ENCODE assay signal across 15 mouse cellular contexts in genomic region chr13:55107694-55108093, GRCm38 (mm10). TPM values are rescaled to one million over a fixed set of nuclear protein-coding genes. Genes with fewer than 3 reads are reported as not detected.
DNase-seq lines count a peak whose midpoint lies in the region; ATAC-seq and TF ChIP-seq lines count a peak whose summit lies in the region.
"Had no signal": no experiment of that assay in that cellular context is flagged by ENCODE, and none has a peak within 500 bp of the region (broad histone marks: within the 10 kb centered on the region; RNA-seq: fewer than 3 reads in every experiment).

No protein-coding gene starts in this region.

- 88% methylated on average over 8 of the region's 8 CpGs for WGBS in forebrain, embryonic 14.5 days
- 93% methylated on average over 8 of the region's 8 CpGs for WGBS in midbrain, embryonic 15.5 days
- 93% methylated on average over 8 of the region's 8 CpGs for WGBS in midbrain, postnatal 0 days

- no peak overlapping the region for H3K27ac ChIP-seq in forebrain, embryonic 14.5 days (ENCODE audit: low read depth, low read length)
- H3K27ac ChIP-seq in midbrain, embryonic 15.5 days, result no peak overlapping the region
- no peak overlapping the region for H3K27ac ChIP-seq in midbrain, postnatal 0 days (ENCODE audit: low read depth, low read length)
- H3K27ac ChIP-seq: kidney, postnatal 0 days; neural tube, embryonic 12.5 days; stomach, embryonic 15.5 days had no signal

- H3K4me1 ChIP-seq in forebrain, embryonic 14.5 days (ENCODE audit: control insufficient read depth, insufficient read depth, low read length), result peaks cover 7% of the 10 kb centered on the region
- peaks cover 15% of the 10 kb centered on the region for H3K4me1 ChIP-seq in midbrain, embryonic 15.5 days
- H3K4me1 ChIP-seq in midbrain, postnatal 0 days (ENCODE audit: insufficient read depth, low read length), result no peaks in the 10 kb centered on the region

- DNase-seq in kidney, adult 11 months, result peak; percentile 25
- DNase-seq in kidney, postnatal 10 days, result no peak
- peak; percentile 21 for DNase-seq in MN1 (ENCODE audit: low spot score)
- DNase-seq in gastrocnemius, postnatal 25 days, result peak; percentile 11
- DNase-seq in heart, postnatal 4 days, result peak; percentile 60
- no peak for DNase-seq in forebrain, embryonic 14.5 days (ENCODE audit: low spot score)
- DNase-seq in midbrain, postnatal 0 days (ENCODE audit: low spot score), result no peak

- peaks cover 10% of the 10 kb centered on the region; the same call in 1 of the 2 replicates for H3K36me3 ChIP-seq in forebrain, embryonic 14.5 days (ENCODE audit: control insufficient read depth, insufficient read depth, low read length)
- peaks cover 5% of the 10 kb centered on the region; the same call in 1 of the 2 replicates for H3K36me3 ChIP-seq in midbrain, embryonic 15.5 days (replicated peaks)
- H3K36me3 ChIP-seq in midbrain, postnatal 0 days (ENCODE audit: insufficient read depth, low read length), result no peaks in the 10 kb centered on the region

- no peak overlapping the region for H3K4me3 ChIP-seq in forebrain, embryonic 14.5 days (ENCODE audit: low read depth, low read length)
- no peak overlapping the region for H3K4me3 ChIP-seq in midbrain, embryonic 15.5 days
- no peak overlapping the region for H3K4me3 ChIP-seq in midbrain, postnatal 0 days (ENCODE audit: low read depth, low read length)
- H3K4me3 ChIP-seq: neural tube, embryonic 12.5 days; stomach, embryonic 15.5 days had no signal

- H3K27me3 ChIP-seq in forebrain, embryonic 14.5 days (replicated peaks; ENCODE audit: control insufficient read depth, insufficient read depth, low read length), result no peaks in the 10 kb centered on the region
- no peaks in the 10 kb centered on the region for H3K27me3 ChIP-seq in midbrain, embryonic 15.5 days (replicated peaks)
- H3K27me3 ChIP-seq in midbrain, postnatal 0 days (ENCODE audit: insufficient read depth, low read length), result no peaks in the 10 kb centered on the region
- H3K27me3 ChIP-seq: CH12.LX; neural tube, embryonic 12.5 days; stomach, embryonic 15.5 days had no signal

- no peak overlapping the region for H3K4me2 ChIP-seq in forebrain, embryonic 14.5 days (ENCODE audit: low read length)
- no peak overlapping the region for H3K4me2 ChIP-seq in midbrain, embryonic 15.5 days
- H3K4me2 ChIP-seq in midbrain, postnatal 0 days (ENCODE audit: low read depth, low read length, poor library complexity, severe bottlenecking), result no peak overlapping the region
- H3K4me2 ChIP-seq: neural tube, embryonic 12.5 days; stomach, embryonic 15.5 days had no signal

- no peak overlapping the region for H3K9ac ChIP-seq in forebrain, embryonic 14.5 days (ENCODE audit: low read length)
- H3K9ac ChIP-seq in midbrain, embryonic 15.5 days, result no peak overlapping the region
- no peak overlapping the region for H3K9ac ChIP-seq in midbrain, postnatal 0 days (replicated peaks; ENCODE audit: low read length, poor library complexity, severe bottlenecking)
- H3K9ac ChIP-seq: neural tube, embryonic 12.5 days; stomach, embryonic 15.5 days had no signal

- TF ChIP-seq CTCF in midbrain, postnatal 0 days (IDR thresholded peaks at IDR 0.05), result no peak

- ATAC-seq in forebrain, embryonic 14.5 days, result no peak
- no peak for ATAC-seq in midbrain, embryonic 15.5 days (replicated peaks)
- ATAC-seq in midbrain, postnatal 0 days (ENCODE audit: low FRiP score), result no peak

- H3K9me3 ChIP-seq in forebrain, embryonic 14.5 days (replicated peaks; ENCODE audit: control insufficient read depth, low read length), result no peaks in the 10 kb centered on the region
- H3K9me3 ChIP-seq in midbrain, embryonic 15.5 days, result no peaks in the 10 kb centered on the region
- no peaks in the 10 kb centered on the region for H3K9me3 ChIP-seq in midbrain, postnatal 0 days (ENCODE audit: low read length)
- H3K9me3 ChIP-seq: neural tube, embryonic 12.5 days; stomach, embryonic 15.5 days had no signal

RNA-seq across cellular contexts. Expression of gene Zfp346, which starts 2.6 kb away (rescaled TPM):
- 10 to 100 TPM in 1 of 2 experiments, 1 to 10 TPM in 1; 8.9 to 13.4 TPM for total RNA-seq in gastrocnemius, postnatal 25 days (2021)
- total RNA-seq in heart, postnatal 4 days (2021), result 10 to 100 TPM; 17.7 to 20.1 TPM
- 20.3 and 20.8 TPM in 2 replicates for polyA plus RNA-seq in forebrain, embryonic 14.5 days (2014; fragmentation: Nextera tagmentation; extraction: Ambion mirVana)
- polyA plus RNA-seq in midbrain, embryonic 15.5 days (2015; fragmentation: Nextera tagmentation; extraction: Ambion mirVana), result 28.9 and 32.6 TPM in 2 replicates
- 32.8 and 36.8 TPM in 2 replicates for total RNA-seq in midbrain, postnatal 0 days (2014; rRNA removed)
- polyA plus RNA-seq in midbrain, postnatal 0 days (2015; fragmentation: Nextera tagmentation; extraction: Ambion mirVana), result 24.2 and 24.8 TPM in 2 replicates

RNA-seq across cellular contexts. Expression of gene Uimc1, which starts 7.6 kb away (rescaled TPM):
- total RNA-seq in gastrocnemius, postnatal 25 days (2021), result 10 to 100 TPM; 12.4 to 12.6 TPM
- 10 to 100 TPM; 28.9 to 30.9 TPM for total RNA-seq in heart, postnatal 4 days (2021)
- 20.7 and 23.5 TPM in 2 replicates for polyA plus RNA-seq in forebrain, embryonic 14.5 days (2014; fragmentation: Nextera tagmentation; extraction: Ambion mirVana)
- 17.7 and 21.5 TPM in 2 replicates for polyA plus RNA-seq in midbrain, embryonic 15.5 days (2015; fragmentation: Nextera tagmentation; extraction: Ambion mirVana)
- 10.5 and 10.7 TPM in 2 replicates for total RNA-seq in midbrain, postnatal 0 days (2014; rRNA removed)
- 12.8 and 13.3 TPM in 2 replicates for polyA plus RNA-seq in midbrain, postnatal 0 days (2015; fragmentation: Nextera tagmentation; extraction: Ambion mirVana)

RNA-seq across cellular contexts. Expression of gene Gm17617, which starts 25.7 kb away (rescaled TPM):
- not detected for total RNA-seq in gastrocnemius, postnatal 25 days (2021)
- total RNA-seq in heart, postnatal 4 days (2021), result not detected
- polyA plus RNA-seq in forebrain, embryonic 14.5 days (2014; fragmentation: Nextera tagmentation; extraction: Ambion mirVana), result not detected in 2 replicates
- not detected in 2 replicates for polyA plus RNA-seq in midbrain, embryonic 15.5 days (2015; fragmentation: Nextera tagmentation; extraction: Ambion mirVana)
- not detected in 2 replicates for total RNA-seq in midbrain, postnatal 0 days (2014; rRNA removed)
- not detected in 2 replicates for polyA plus RNA-seq in midbrain, postnatal 0 days (2015; fragmentation: Nextera tagmentation; extraction: Ambion mirVana)
- total RNA-seq: adrenal gland, postnatal 4 days; CH12.LX; gastrocnemius, adult 8-10 months had no signal
- polyA plus RNA-seq: kidney, postnatal 0 days; liver, embryonic 16.5 days; neural tube, embryonic 12.5 days; stomach, embryonic 15.5 days had no signal

RNA-seq across cellular contexts. Expression of gene Fgfr4, which starts 44.7 kb away (rescaled TPM):
- total RNA-seq in gastrocnemius, postnatal 25 days (2021), result 1 to 10 TPM; 2.4 to 3.1 TPM
- total RNA-seq in heart, postnatal 4 days (2021), result 1 to 10 TPM in 1 of 2 experiments, under 1 TPM in 1; 0.61 to 1.3 TPM
- 0.30 and 1.1 TPM in 2 replicates for polyA plus RNA-seq in forebrain, embryonic 14.5 days (2014; fragmentation: Nextera tagmentation; extraction: Ambion mirVana)
- 0.37 and 0.50 TPM in 2 replicates for polyA plus RNA-seq in midbrain, embryonic 15.5 days (2015; fragmentation: Nextera tagmentation; extraction: Ambion mirVana)
- 0.44 and 0.61 TPM in 2 replicates for total RNA-seq in midbrain, postnatal 0 days (2014; rRNA removed)
- polyA plus RNA-seq in midbrain, postnatal 0 days (2015; fragmentation: Nextera tagmentation; extraction: Ambion mirVana), result 0.52 and 0.63 TPM in 2 replicates
- total RNA-seq: CH12.LX had no signal

Comparison
In these comparisons a context has a peak if more than half of its experiments do, and no peak if none do; other contexts are left out.
1. DNase-seq: peak in kidney, adult 11 months (single experiment), MN1 (single experiment), gastrocnemius, postnatal 25 days (single experiment) and heart, postnatal 4 days (single experiment); none in kidney, postnatal 10 days (single experiment), forebrain, embryonic 14.5 days (single experiment) and midbrain, postnatal 0 days (single experiment).